14 mouse cellular contexts compared by ENCODE assay signal in the genomic region with DNA sequence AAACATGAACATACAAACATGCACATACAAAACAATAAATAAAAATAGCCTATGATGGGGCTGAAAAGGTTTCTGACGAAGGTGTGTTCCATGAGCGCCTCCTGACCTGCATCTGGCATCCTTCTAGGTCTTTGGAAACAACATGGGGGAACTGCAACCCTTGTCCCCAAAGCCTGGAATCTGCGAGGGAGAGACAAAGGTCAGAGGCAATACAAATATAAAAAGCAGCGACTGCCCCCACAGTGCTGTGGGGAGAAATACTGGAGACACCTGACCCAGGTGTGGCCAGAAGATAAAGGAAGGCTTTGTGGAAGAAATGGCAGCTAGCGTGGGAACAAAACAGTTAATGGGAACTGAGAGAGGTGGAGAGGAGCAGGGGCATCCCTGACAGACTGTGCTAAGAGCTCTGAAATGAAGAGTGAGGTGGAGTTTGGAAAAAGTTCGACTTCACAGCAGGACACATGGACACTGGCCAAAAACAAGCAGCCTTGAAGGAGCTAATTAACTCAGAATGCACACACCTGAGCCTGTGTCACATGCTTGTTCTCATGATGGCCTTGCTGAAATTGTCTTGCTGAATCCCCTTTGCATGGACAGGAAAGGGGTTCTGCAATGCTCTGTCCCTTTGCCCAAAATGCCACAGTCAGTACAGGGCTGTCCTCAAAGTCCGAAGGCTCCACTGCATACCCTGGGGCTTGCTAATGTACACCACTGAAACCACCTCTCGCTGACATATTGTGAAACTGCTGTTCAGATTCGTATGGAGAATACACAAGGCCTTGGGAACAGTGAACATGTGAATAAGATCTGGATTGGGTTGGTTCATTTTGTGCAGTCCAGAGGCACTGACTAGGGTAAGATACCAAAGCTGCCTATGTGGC.
DNase-seq lines count a peak whose midpoint lies in the region; ATAC-seq and TF ChIP-seq lines count a peak whose summit lies in the region.
"Had no signal": no experiment of that assay in that cellular context is flagged by ENCODE, and none has a peak within 500 bp of the region (broad histone marks: within the 10 kb centered on the region; RNA-seq: fewer than 3 reads in every experiment).

No protein-coding gene starts in this region.

- H3K9me3 ChIP-seq in intestine, embryonic 16.5 days (ENCODE audit: control insufficient read depth, low read length), result no peaks in the 10 kb centered on the region
- H3K9me3 ChIP-seq: embryonic facial prominence, embryonic 13.5 days; heart, embryonic 10.5 days; limb, embryonic 13.5 days had no signal

- H3K4me2 ChIP-seq in intestine, embryonic 16.5 days (ENCODE audit: low read depth, low read length), result peak overlapping the region; percentile 49
- H3K4me2 ChIP-seq: embryonic facial prominence, embryonic 13.5 days; limb, embryonic 13.5 days had no signal

- WGBS in intestine, embryonic 16.5 days, result 56% methylated on average over 9 of the region's 9 CpGs
- WGBS in small intestine, adult 2 months, result 31% methylated on average over 9 of the region's 9 CpGs

- H3K4me1 ChIP-seq in intestine, embryonic 16.5 days (ENCODE audit: control insufficient read depth, insufficient read depth, low read length), result peaks cover 29% of the 10 kb centered on the region
- H3K4me1 ChIP-seq in small intestine, adult 2 months (ENCODE audit: control insufficient read depth, insufficient read depth, insufficient read length, low read length), result peaks cover 21% of the 10 kb centered on the region

- DNase-seq in kidney, adult 11 months, result peak; percentile 41
- DNase-seq in kidney, postnatal 4 days, result no peak
- peak; percentile 43 for DNase-seq in kidney, postnatal 14 days
- no peak for DNase-seq in thymus, postnatal 4 days
- no peak for DNase-seq in adrenal gland, postnatal 4 days (ENCODE audit: low spot score in 2 of 2)
- no peak for DNase-seq in urinary bladder, adult 2 months (ENCODE audit: low spot score)
- DNase-seq: adrenal gland, postnatal 36 days; B cell, adult 2 months; heart, postnatal 4 days had no signal

- no peaks in the 10 kb centered on the region for H3K36me3 ChIP-seq in intestine, embryonic 16.5 days (ENCODE audit: control insufficient read depth, insufficient read depth, low read length)
- H3K36me3 ChIP-seq in small intestine, adult 2 months (ENCODE audit: control insufficient read depth, insufficient read depth, low read length), result no peaks in the 10 kb centered on the region
- H3K36me3 ChIP-seq: embryonic facial prominence, embryonic 13.5 days; heart, embryonic 10.5 days; limb, embryonic 13.5 days had no signal

- TF ChIP-seq POLR2A in small intestine, adult 2 months (IDR thresholded peaks at IDR 0.05; ENCODE audit: low read depth, low read length), result no peak

- no peak for TF ChIP-seq CTCF in small intestine, adult 2 months (IDR thresholded peaks at IDR 0.05; ENCODE audit: extremely low read depth, insufficient read length, insufficient replicate concordance, low read depth, low read length)

- peak overlapping the region; percentile 97 for H3K27ac ChIP-seq in intestine, embryonic 16.5 days (ENCODE audit: low read length)
- peak overlapping the region; percentile 76 for H3K27ac ChIP-seq in small intestine, adult 2 months (ENCODE audit: insufficient read depth, low read depth, low read length)
- H3K27ac ChIP-seq: heart, embryonic 10.5 days; limb, embryonic 13.5 days had no signal

- peak overlapping the region; percentile 7; the same call in 1 of the 2 replicates for H3K4me3 ChIP-seq in intestine, embryonic 16.5 days (ENCODE audit: low read length)
- H3K4me3 ChIP-seq in small intestine, adult 2 months (ENCODE audit: low read depth, low read length), result no peak overlapping the region
- H3K4me3 ChIP-seq: embryonic facial prominence, embryonic 13.5 days; heart, embryonic 10.5 days; limb, embryonic 13.5 days had no signal

- H3K27me3 ChIP-seq in intestine, embryonic 16.5 days (replicated peaks; ENCODE audit: control insufficient read depth, insufficient read depth, low read length), result no peaks in the 10 kb centered on the region
- H3K27me3 ChIP-seq in small intestine, adult 2 months (ENCODE audit: control insufficient read depth, insufficient read depth, low read length), result no peaks in the 10 kb centered on the region
- H3K27me3 ChIP-seq: embryonic facial prominence, embryonic 13.5 days; limb, embryonic 13.5 days had no signal

- H3K9ac ChIP-seq in intestine, embryonic 16.5 days (ENCODE audit: low read depth, low read length), result peak overlapping the region; percentile 40; the same call in 1 of the 2 replicates
- H3K9ac ChIP-seq: embryonic facial prominence, embryonic 13.5 days; limb, embryonic 13.5 days had no signal

- ATAC-seq in intestine, embryonic 16.5 days, result peak; percentile 68

Comparison
In these comparisons a context has a peak if more than half of its experiments do, and no peak if none do; other contexts are left out.
1. DNase-seq: peak in kidney, adult 11 months (single experiment) and kidney, postnatal 14 days (single experiment); none in kidney, postnatal 4 days (0 of 2), thymus, postnatal 4 days (single experiment), adrenal gland, postnatal 4 days (0 of 2) and urinary bladder, adult 2 months (single experiment).